Mouse (Mus musculus) heart, postnatal 10 days (tissue): Measurements from ENCODE around the gene Gm14190. TPM values are rescaled to one million over a fixed set of nuclear protein-coding genes. Genes with fewer than 3 reads are reported as not detected.
"Not testable (repeated sequence)": the region's sequence is repeated elsewhere in the genome, so short reads cannot be mapped to it uniquely, and the experiment has no call there.

Experiments used
- DNase-seq, 2 experiments: peaks; one replicate each; pipeline ENCODE4 v3.0.0; 2021
- intact Hi-C: fragments of 180-260 bp; cut with DNase I; formaldehyde crosslinking; loops from one replicate; pipeline ENCODE4 v1.15.1; 2025
- total RNA-seq, 2 experiments: library from RNA; stranded (reverse); gene quantifications; 2 replicates each; pipeline ENCODE4 v1.2.3; 2021

Gm14190 gene
- not detected for total RNA-seq

GRCm38 (mm10) chr11:99690463-99690862 is at the start of gene Gm14190:
TSS of gene Gm14190 (minus strand) at chr11:99690740.
- DNase-seq: no peak
- intact Hi-C loops: no loop called here

- no peak for DNase-seq
- intact Hi-C loops: no loop called here
Observed at GRCm38 (mm10) chr11:99734190-99734589, 43.6 kb upstream of the Gm14190 start, which contains the start of gene Gm14180. TSS of gene Gm14180 (minus strand) at chr11:99734290.

GRCm38 (mm10) chr11:99724061-99724460 is 33.5 kb upstream of the Gm14190 start:
- no peak for DNase-seq
- intact Hi-C loops: loop anchor here (1.0 kb wide), 2 partner anchors 35 to 39 kb away; no protein-coding TSS in a partner anchor

GRCm38 (mm10) chr11:99718759-99719158 is 28.2 kb upstream of the Gm14190 start:
- no peak for DNase-seq
- intact Hi-C loops: no loop called here

- intact Hi-C loops: loop anchor here (1.0 kb wide), 1 partner anchor 39 kb away; no protein-coding TSS in a partner anchor
- DNase-seq: not testable (repeated sequence)
Observed at GRCm38 (mm10) chr11:99685235-99685634, 5.3 kb downstream of the Gm14190 start.

- intact Hi-C loops: no loop called here
- no peak for DNase-seq
Observed at GRCm38 (mm10) chr11:99683481-99683880, 7.1 kb downstream of the Gm14190 start.

- intact Hi-C loops: no loop called here
- DNase-seq: no peak
Observed at GRCm38 (mm10) chr11:99665860-99666259, 24.7 kb downstream of the Gm14190 start, which contains the start of gene Krtap4-6. TSS of gene Krtap4-6 (minus strand) at chr11:99665960.

- no peak for DNase-seq
- intact Hi-C loops: no loop called here
Observed at GRCm38 (mm10) chr11:99662802-99663201, 27.7 kb downstream of the Gm14190 start.

GRCm38 (mm10) chr11:99659256-99659655 is 31.3 kb downstream of the Gm14190 start:
- intact Hi-C loops: no loop called here

GRCm38 (mm10) chr11:99658467-99659010 is 32.0 kb downstream of the Gm14190 start, which contains the start of gene Gm11563:
TSS of gene Gm11563 (minus strand) at chr11:99658960.
- not testable (repeated sequence) for DNase-seq

More at GRCm38 (mm10) chr11:99659256-99659655, 31.3 kb downstream of the Gm14190 start:
- DNase-seq: no peak

GRCm38 (mm10) chr11:99657051-99657450 is 33.5 kb downstream of the Gm14190 start:
- no peak for DNase-seq

More at GRCm38 (mm10) chr11:99658467-99659010, 32.0 kb downstream of the Gm14190 start, which contains the start of gene Gm11563:
- intact Hi-C loops: not testable (repeated sequence)

GRCm38 (mm10) chr11:99650136-99650535 is 40.4 kb downstream of the Gm14190 start, which contains the start of gene Gm11555:
TSS of gene Gm11555 (minus strand) at chr11:99650236.
- no peak for DNase-seq
- intact Hi-C loops: no loop called here

More at GRCm38 (mm10) chr11:99657051-99657450, 33.5 kb downstream of the Gm14190 start:
- intact Hi-C loops: no loop called here

- intact Hi-C loops: no loop called here
- DNase-seq: no peak
Observed at GRCm38 (mm10) chr11:99646444-99646843, 44.1 kb downstream of the Gm14190 start.

- no peak for DNase-seq
- intact Hi-C loops: no loop called here
Observed at GRCm38 (mm10) chr11:99644351-99644750, 46.2 kb downstream of the Gm14190 start.

- intact Hi-C loops, DNase-seq: not testable (repeated sequence)
Observed at GRCm38 (mm10) chr11:99643635-99644139, 46.9 kb downstream of the Gm14190 start, which contains the start of gene Krtap4-7. TSS of gene Krtap4-7 (minus strand) at chr11:99644089.

GRCm38 (mm10) chr11:99640926-99641325 is 49.6 kb downstream of the Gm14190 start:
- intact Hi-C loops: no loop called here

More at GRCm38 (mm10) chr11:99640926-99641325, 49.6 kb downstream of the Gm14190 start:
- no peak for DNase-seq

Other genes with a start within 250 kb of the Gm14190 start
- gene Krt23, start 197.6 kb downstream of the Gm14190 start, total RNA-seq: under 1 TPM in 1 of 2 experiments, not detected in 1; 0.17 TPM
- gene Krt39, start 169.4 kb downstream of the Gm14190 start, total RNA-seq: not detected
- not detected for gene Krt40, start 147.6 kb downstream of the Gm14190 start, total RNA-seq
- not detected for gene Krtap3-3, start 139.9 kb downstream of the Gm14190 start, total RNA-seq
- gene Krtap3-2, start 133.9 kb downstream of the Gm14190 start, total RNA-seq: not detected
- gene Gm11939, start 131.3 kb downstream of the Gm14190 start, total RNA-seq: not detected
- not detected for gene Krtap3-1, start 124.1 kb downstream of the Gm14190 start, total RNA-seq
- not detected for gene Krtap1-5, start 109.7 kb downstream of the Gm14190 start, total RNA-seq
- not detected for gene Krtap1-4, start 107.1 kb downstream of the Gm14190 start, total RNA-seq
- gene Krtap1-3, start 99.4 kb downstream of the Gm14190 start, total RNA-seq: not detected
- not detected for gene Krtap9-3, start 92.6 kb downstream of the Gm14190 start, total RNA-seq
- gene Gm11938, start 87.4 kb downstream of the Gm14190 start, total RNA-seq: not detected
- not detected for gene Gm11937, start 80.6 kb downstream of the Gm14190 start, total RNA-seq
- not detected for gene Krtap2-4, start 75.9 kb downstream of the Gm14190 start, total RNA-seq
- gene Gm11562, start 70.3 kb downstream of the Gm14190 start, total RNA-seq: not detected
- gene Krtap4-1, start 62.5 kb downstream of the Gm14190 start, total RNA-seq: not detected
- not detected for gene Krtap4-2, start 55.7 kb downstream of the Gm14190 start, total RNA-seq
- gene Krtap4-7, start 46.7 kb downstream of the Gm14190 start, total RNA-seq: not detected
- not detected for gene Gm11555, start 40.5 kb downstream of the Gm14190 start, total RNA-seq
- gene Gm11563, start 31.8 kb downstream of the Gm14190 start, total RNA-seq: not detected
- gene Krtap4-6, start 24.8 kb downstream of the Gm14190 start, total RNA-seq: not detected
- gene Gm14180, start 43.5 kb upstream of the Gm14190 start, total RNA-seq: not detected
- gene Gm11595, start 82.2 kb upstream of the Gm14190 start, total RNA-seq: not detected
- gene Krtap4-8, start 90.0 kb upstream of the Gm14190 start, total RNA-seq: not detected
- not detected for gene Krtap4-9, start 94.5 kb upstream of the Gm14190 start, total RNA-seq
- gene Gm11596, start 102.7 kb upstream of the Gm14190 start, total RNA-seq: not detected
- gene Gm11569, start 108.2 kb upstream of the Gm14190 start, total RNA-seq: not detected
- not detected for gene Gm11554, start 113.7 kb upstream of the Gm14190 start, total RNA-seq
- gene Krtap4-13, start 119.2 kb upstream of the Gm14190 start, total RNA-seq: not detected
- not detected for gene Gm11564, start 124.9 kb upstream of the Gm14190 start, total RNA-seq
- gene 2300003K06Rik, start 147.3 kb upstream of the Gm14190 start, total RNA-seq: not detected
- gene Krtap4-16, start 160.9 kb upstream of the Gm14190 start, total RNA-seq: not detected
- gene Gm11568, start 167.2 kb upstream of the Gm14190 start, total RNA-seq: not detected
- not detected for gene Gm11559, start 173.7 kb upstream of the Gm14190 start, total RNA-seq
- gene Krtap9-1, start 182.6 kb upstream of the Gm14190 start, total RNA-seq: not detected
- gene Gm11567, start 188.4 kb upstream of the Gm14190 start, total RNA-seq: not detected
- gene Krtap31-1, start 217.2 kb upstream of the Gm14190 start, total RNA-seq: not detected
- gene Gm11565, start 224.0 kb upstream of the Gm14190 start, total RNA-seq: not detected
- not detected for gene Krtap31-2, start 245.6 kb upstream of the Gm14190 start, total RNA-seq